Mouse (Mus musculus) cerebellum, adult 2 months (tissue): ENCODE measurements around the gene Fig4.

ENCODE experiments used
- CTCF ChIP-seq: fragments of 200-500 bp; IDR thresholded peaks from 2 replicates; pipeline ENCODE4 v1.5.1; 2011; ENCODE audit warnings: low read depth, mild to moderate bottlenecking, control low read depth, low read length, moderate library complexity, borderline replicate concordance; ENCODE audit not compliant: insufficient read depth
- POLR2A ChIP-seq: fragments of 200-500 bp; IDR thresholded peaks from 2 replicates; pipeline ENCODE4 v1.6.1; 2011; ENCODE audit warnings: low read length, control low read depth, borderline replicate concordance; ENCODE audit not compliant: insufficient read depth

DNA sequence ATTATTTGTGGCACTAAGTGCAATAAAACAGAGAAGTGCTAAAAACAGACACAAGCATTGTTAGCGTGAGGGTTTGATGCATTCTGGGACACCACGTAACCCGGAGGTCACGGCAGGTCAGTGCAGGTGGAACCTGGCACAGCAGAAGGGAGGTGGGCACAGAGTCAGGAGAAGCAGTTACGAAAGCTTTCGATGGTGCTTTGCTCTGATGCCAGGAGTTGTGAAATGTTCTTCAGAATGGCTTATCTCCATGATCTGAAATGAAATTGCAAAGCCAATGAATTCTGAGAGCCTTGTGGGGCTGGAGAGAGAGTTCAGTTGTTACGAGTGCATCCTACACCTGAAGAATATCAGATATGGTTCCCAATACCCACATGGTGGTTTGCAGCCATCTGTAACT is 38.3 kb upstream of the Fig4 start:
- TF ChIP-seq CTCF (no peak), POLR2A (no peak)
